Mouse (Mus musculus) bone marrow, adult 2 months (tissue): ENCODE data around the gene Prkg2.

Experiments used
- CTCF ChIP-seq: fragments of 200-500 bp; IDR thresholded peaks from 2 replicates; pipeline ENCODE4 v1.5.1; 2011; ENCODE audit warnings: low read length, control low read depth; ENCODE audit not compliant: control insufficient read depth, insufficient read depth
- POLR2A ChIP-seq: fragments of 200-500 bp; IDR thresholded peaks from 2 replicates; pipeline ENCODE4 v1.6.1; 2011; ENCODE audit warnings: low read depth, mild to moderate bottlenecking, control low read depth, low read length, borderline replicate concordance; ENCODE audit not compliant: control insufficient read depth

DNA sequence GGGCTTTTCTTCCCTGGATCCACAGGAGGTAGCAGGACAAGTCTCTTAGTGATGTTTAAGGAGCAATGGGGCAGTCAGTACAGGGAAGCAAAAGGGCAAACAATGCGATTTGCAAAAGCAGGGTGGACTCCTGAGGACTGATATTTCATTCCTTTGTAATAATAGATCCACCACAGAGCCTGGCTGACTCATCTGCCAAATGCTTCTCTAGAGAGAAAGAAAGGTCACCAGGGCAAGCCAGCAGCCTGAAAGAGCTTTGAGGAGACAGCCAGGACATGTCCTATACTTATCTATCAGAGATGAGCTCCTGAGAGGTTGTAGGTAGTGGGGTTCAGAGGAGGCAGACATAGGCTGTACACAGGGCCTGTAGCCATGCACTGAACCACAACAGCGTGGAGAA, 41.2 kb upstream of the Prkg2 start:
- TF ChIP-seq CTCF: no peak
- no peak for TF ChIP-seq POLR2A
